Mouse (Mus musculus): ENCODE measurements around the gene Col4a5.

DNA sequence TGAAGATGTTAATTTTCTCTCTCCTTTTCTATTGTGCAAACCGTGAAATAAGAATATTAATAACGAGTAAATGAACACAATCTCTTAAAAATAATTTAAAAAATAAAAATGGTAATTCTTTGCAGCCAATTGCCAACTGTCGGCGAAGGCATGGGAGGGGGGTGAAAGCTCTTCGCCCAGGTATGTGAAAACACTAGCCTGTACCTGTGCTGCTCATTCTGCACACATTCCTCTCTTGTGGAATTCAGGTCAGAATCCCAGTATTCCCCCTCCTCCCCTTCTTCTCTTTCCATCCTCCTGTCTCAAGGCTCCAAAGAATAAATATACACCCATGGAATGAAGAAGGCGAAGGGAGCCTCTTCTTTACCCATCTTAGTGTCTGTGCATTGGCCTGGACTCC lies 38.4 kb upstream of the Col4a5 start:
- no peak for TF ChIP-seq GATA1 (IDR thresholded peaks at IDR 0.05; ENCODE audit: borderline replicate concordance, low read length)
- no peak for TF ChIP-seq FLI1 (IDR thresholded peaks at IDR 0.05; ENCODE audit: low read length)

Data from megakaryocyte, embryonic 14.5 days (primary cell).